Mouse (Mus musculus): Measurements from ENCODE around the gene Macrod2.

DNA sequence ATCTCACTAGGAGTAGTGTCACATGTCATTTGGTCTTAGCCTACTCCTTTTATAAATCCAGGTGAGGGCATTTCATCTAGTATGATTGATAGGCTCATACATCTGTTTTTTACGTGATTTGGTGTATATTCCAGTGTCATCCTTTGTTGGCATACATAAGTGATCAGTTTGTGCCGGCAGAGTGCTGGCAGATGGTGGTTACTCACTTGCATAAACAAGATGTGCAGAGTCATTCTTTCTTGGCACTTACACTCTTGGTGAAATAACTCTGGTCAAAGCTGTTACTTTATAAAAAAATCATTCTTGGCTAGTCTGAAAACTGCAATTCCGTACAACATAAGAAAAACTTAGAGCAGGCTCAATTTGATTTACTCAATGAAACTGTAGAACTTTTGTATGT is 102.6 kb downstream of the Macrod2 start:
- TF ChIP-seq POLR2A (IDR thresholded peaks at IDR 0.05; ENCODE audit: borderline replicate concordance, insufficient read depth, low read length) (no peak), CTCF (IDR thresholded peaks at IDR 0.05; ENCODE audit: borderline replicate concordance, insufficient read depth, low read depth, low read length) (no peak)

All from cerebellum, adult 2 months (tissue).